Mouse (Mus musculus) ES-E14 (cell line): ENCODE results near the gene Psmd5. TPM values are rescaled to one million over a fixed set of nuclear protein-coding genes. Genes with fewer than 3 reads are reported as not detected.
"Not testable (repeated sequence)": the region's sequence is repeated elsewhere in the genome, so short reads cannot be mapped to it uniquely, and the experiment has no call there.

Source experiments
- DNase-seq: peaks from one replicate; pipeline ENCODE4 v3.0.0-alpha.2; 2013; ENCODE audit warnings: low read depth, low spot score
- H3K27ac ChIP-seq: 2 replicates; pipeline ENCODE4 v1.5.1; 2012; ENCODE audit warnings: low read depth, mild to moderate bottlenecking, low read length, moderate library complexity, mixed read lengths; ENCODE audit not compliant: poor library complexity, insufficient read depth, severe bottlenecking
- H3K36me3 ChIP-seq: 2 replicates; pipeline ENCODE4 v1.6.1; 2012; ENCODE audit warnings: mild to moderate bottlenecking, low read length, moderate library complexity, mixed read lengths; ENCODE audit not compliant: control insufficient read depth, poor library complexity, insufficient read depth, severe bottlenecking
- H3K4me1 ChIP-seq, 2 experiments: fragments of 150-350 bp in 1 of 2; sonication (generic) in 1 of 2; 2 replicates each; pipeline ENCODE4 v1.6.1; 2012; ENCODE audit warnings: low read length in 2 of 2, mild to moderate bottlenecking in 1 of 2, mixed read lengths in 1 of 2; ENCODE audit not compliant: control insufficient read depth in 2 of 2, insufficient read depth in 2 of 2, poor library complexity in 1 of 2
- H3K4me3 ChIP-seq, 2 experiments: fragments of 150-350 bp in 1 of 2; sonication (generic) in 1 of 2; 2 replicates each; pipeline ENCODE4 v1.5.1; 2012; ENCODE audit warnings: low read length in 2 of 2, low read depth in 1 of 2, mild to moderate bottlenecking in 1 of 2, mixed read lengths in 1 of 2; ENCODE audit not compliant: insufficient read depth in 1 of 2, poor library complexity in 1 of 2, severe bottlenecking in 1 of 2
- H3K9ac ChIP-seq: 2 replicates; pipeline ENCODE4 v1.6.1; 2012; ENCODE audit warnings: low read depth, mild to moderate bottlenecking, low read length, mixed read lengths; ENCODE audit not compliant: poor library complexity, insufficient read depth, severe bottlenecking
- H3K9me3 ChIP-seq: fragments of 150-350 bp; sonication (generic); 2 replicates; pipeline ENCODE4 v1.6.1; 2012; ENCODE audit warnings: low read depth, mild to moderate bottlenecking, low read length; ENCODE audit not compliant: control insufficient read depth, insufficient read depth
- CHD2 ChIP-seq: IDR thresholded peaks from 2 replicates; pipeline ENCODE4 v1.6.1; 2014; ENCODE audit warnings: mild to moderate bottlenecking, low read depth, low read length, inconsistent platforms
- HCFC1 ChIP-seq: IDR thresholded peaks from 2 replicates; pipeline ENCODE4 v1.6.1; 2012; ENCODE audit warnings: low read length, inconsistent platforms, borderline replicate concordance; ENCODE audit not compliant: insufficient read depth
- MAFK ChIP-seq: IDR thresholded peaks from 2 replicates; pipeline ENCODE4 v1.6.1; 2014; ENCODE audit warnings: mild to moderate bottlenecking, low read depth, low read length, inconsistent platforms; ENCODE audit not compliant: insufficient read depth
- ZC3H11A ChIP-seq: IDR thresholded peaks from 2 replicates; pipeline ENCODE4 v1.6.1; 2012; ENCODE audit warnings: low read depth, mild to moderate bottlenecking, inconsistent platforms, low read length, borderline replicate concordance
- ZNF384 ChIP-seq: IDR thresholded peaks from 2 replicates; pipeline ENCODE4 v1.6.1; 2012; ENCODE audit warnings: low read depth, low read length, inconsistent platforms
- in situ Hi-C, 2 experiments: fragments of 600-800 bp; cut with MboI; formaldehyde crosslinking; loops; one replicate each; pipeline ENCODE4 v1.15.1; 2025; ENCODE audit warnings: low sequenced_read_pairs in 2 of 2, inconsistent platforms in 1 of 2; ENCODE audit not compliant: unreplicated experiment in 2 of 2
- total RNA-seq: library from RNA; depleted of rRNA; stranded (reverse); fragments of 300-350 nt; gene quantifications from 2 replicates; pipeline ENCODE4 v1.2.3, GENCODE M21; 2012

Psmd5 gene
- total RNA-seq, 1 experiment: 50.6 TPM

GRCm38 (mm10) chr2:34805364-34805950 lies 69.3 kb downstream of the Psmd5 start:
- Histone ChIP-seq H3K4me1 (no peaks in the 10 kb centered on the region), H3K36me3 (peaks cover 10% of the 10 kb centered on the region), H3K9me3 (no peaks in the 10 kb centered on the region), H3K4me3 (no peak overlapping the region; a peak in 1 of 4 replicates), H3K9ac (no peak overlapping the region), H3K27ac (no peak overlapping the region)
- DNase-seq: no peak
- TF ChIP-seq ZC3H11A (no peak), MAFK (no peak), ZNF384 (no peak), HCFC1 (no peak), CHD2 (no peak)
- in situ Hi-C loops: no loop called here

DNA sequence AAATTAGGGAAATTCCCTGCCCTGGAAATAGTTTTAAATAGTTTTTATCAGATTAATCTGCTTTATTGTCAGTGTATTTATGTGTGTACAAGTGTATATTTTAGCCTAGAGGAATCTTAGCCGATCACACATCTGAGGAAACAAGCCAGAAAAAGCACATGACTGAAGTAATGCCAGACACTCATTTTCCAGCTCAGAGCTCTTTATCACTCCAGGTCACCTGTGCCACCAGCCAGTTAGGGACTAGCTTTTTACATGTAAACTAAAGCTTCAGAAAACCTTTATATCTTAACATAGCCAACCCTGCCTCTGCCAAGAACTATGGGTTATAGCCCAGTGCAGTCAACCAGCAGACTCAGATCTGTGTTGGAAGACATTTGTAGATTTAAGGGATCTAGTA lies 70.0 kb downstream of the Psmd5 start:
- no peaks in the 10 kb centered on the region for H3K9me3 ChIP-seq
- H3K4me3 ChIP-seq: no peak overlapping the region
- no peak overlapping the region for H3K27ac ChIP-seq
- H3K36me3 ChIP-seq: peaks cover 10% of the 10 kb centered on the region
- no peak for TF ChIP-seq HCFC1
- no peak for TF ChIP-seq ZNF384
- no peak for TF ChIP-seq ZC3H11A
- TF ChIP-seq MAFK: no peak
- no peak for TF ChIP-seq CHD2
- in situ Hi-C loops: no loop called here
- no peaks in the 10 kb centered on the region for H3K4me1 ChIP-seq
- DNase-seq: no peak
- no peak overlapping the region; the same call in 1 of the 2 replicates for H3K9ac ChIP-seq

DNA sequence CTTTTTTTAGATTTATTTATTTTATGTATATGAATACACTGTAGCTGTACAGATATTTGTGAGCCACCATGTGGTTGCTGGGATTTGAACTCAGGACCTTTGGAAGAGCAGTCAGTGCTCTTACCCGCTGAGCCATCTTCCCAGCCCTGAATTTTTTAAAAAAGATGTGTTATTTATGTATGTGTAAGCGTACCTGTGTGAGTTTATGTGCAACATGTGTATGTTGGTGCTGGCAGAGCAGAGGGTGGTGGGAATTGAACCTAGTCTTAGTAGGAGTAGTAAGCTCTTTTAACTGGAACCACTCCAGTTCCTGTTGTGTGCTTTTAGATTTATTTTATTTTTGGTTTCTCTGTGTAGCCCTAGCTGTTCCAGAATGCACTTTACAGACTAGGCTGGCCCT lies 70.6 kb downstream of the Psmd5 start:
- no peaks in the 10 kb centered on the region for H3K9me3 ChIP-seq
- in situ Hi-C loops: no loop called here
- H3K27ac ChIP-seq: no peak overlapping the region
- H3K4me1 ChIP-seq: no peaks in the 10 kb centered on the region
- no peak overlapping the region for H3K4me3 ChIP-seq
- DNase-seq: no peak
- no peak for TF ChIP-seq HCFC1
- no peak for TF ChIP-seq ZNF384
- H3K36me3 ChIP-seq: peaks cover 10% of the 10 kb centered on the region
- H3K9ac ChIP-seq: no peak overlapping the region

DNA sequence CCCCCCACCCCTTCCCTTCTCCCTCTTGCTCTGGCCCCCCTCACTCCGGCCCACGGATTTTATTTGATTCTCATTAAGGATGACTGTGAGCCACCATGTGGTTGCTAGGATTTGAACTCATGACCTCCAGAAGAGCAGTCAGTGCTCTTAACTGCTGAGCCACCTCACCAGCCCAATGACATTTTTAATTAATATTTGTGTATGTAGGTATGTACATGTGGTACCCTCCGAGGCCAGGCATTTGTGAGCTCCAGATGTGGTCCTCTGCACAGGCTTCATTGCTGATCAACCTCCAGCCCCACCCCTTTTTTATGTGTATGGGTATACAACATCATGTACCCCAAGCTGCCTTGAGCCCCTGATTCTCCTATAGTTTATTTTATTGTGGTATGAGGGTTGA lies 71.0 kb downstream of the Psmd5 start:
- H3K9ac ChIP-seq: no peak overlapping the region

GRCm38 (mm10) chr2:34802565-34803245 lies 72.1 kb downstream of the Psmd5 start:
- in situ Hi-C loops, H3K36me3 ChIP-seq, H3K4me1 ChIP-seq, DNase-seq, H3K9me3 ChIP-seq: not testable (repeated sequence)
- peak overlapping the region; percentile 94 to 99 for H3K4me3 ChIP-seq
- H3K27ac ChIP-seq: peak overlapping the region; percentile 90
- H3K9ac ChIP-seq: peak overlapping the region; percentile 96

More for the DNA sequence above, 71.0 kb downstream of the Psmd5 start:
- no peak for DNase-seq
- Histone ChIP-seq H3K36me3 (peaks cover 10% of the 10 kb centered on the region), H3K27ac (no peak overlapping the region), H3K4me1 (no peaks in the 10 kb centered on the region), H3K4me3 (no peak overlapping the region), H3K9me3 (no peaks in the 10 kb centered on the region)
- in situ Hi-C loops: no loop called here
- no peak for TF ChIP-seq ZC3H11A
- no peak for TF ChIP-seq CHD2
- no peak for TF ChIP-seq HCFC1
- TF ChIP-seq ZNF384: no peak
- no peak for TF ChIP-seq MAFK
